Mouse (Mus musculus): Measurements from ENCODE around the gene Fbxw4. TPM values are rescaled to one million over a fixed set of nuclear protein-coding genes. Genes with fewer than 3 reads are reported as not detected.
A peak's percentile ranks its signal among the peaks of the same experiment; 100 is the strongest.

Fbxw4 gene
- polyA plus RNA-seq, 1 experiment: 44.8 TPM

DNA sequence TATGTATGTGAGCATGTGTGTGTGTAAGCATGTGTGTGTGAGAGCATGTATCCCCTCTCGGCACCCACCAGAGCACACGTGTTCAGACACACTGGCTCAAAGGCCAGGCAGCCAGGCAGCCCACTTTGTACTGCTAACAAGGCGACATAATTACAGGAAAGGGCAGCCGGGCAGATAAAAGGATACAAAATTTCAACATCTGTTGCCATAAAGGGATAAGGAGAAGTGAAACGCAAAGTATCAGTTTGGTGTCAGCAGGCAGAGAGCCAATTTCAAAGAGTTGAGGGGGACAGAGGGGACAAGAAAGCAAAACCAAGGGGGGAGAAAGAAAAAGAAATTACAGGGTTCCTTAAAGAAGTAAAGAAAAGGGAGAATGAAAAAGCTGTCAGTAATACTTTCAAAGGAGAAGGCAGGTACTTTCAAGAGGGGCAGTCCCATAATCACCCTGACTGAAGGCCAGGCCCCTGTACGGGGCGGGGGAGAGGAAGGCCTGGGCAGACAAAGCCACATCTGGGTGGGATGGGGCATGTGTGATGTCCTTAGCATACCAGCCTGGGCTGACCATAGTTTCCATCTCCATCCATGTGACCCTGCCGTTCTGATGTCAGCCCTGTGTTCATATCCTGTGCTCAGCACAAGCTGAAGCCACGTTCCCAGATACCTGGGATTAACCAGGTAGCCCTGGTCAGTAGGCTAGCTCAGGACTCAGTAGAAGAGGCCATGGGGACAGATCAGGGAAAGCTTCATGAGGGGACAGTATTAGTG, 75.1 kb downstream of the Fbxw4 start:
- no peak overlapping the region for H3K27ac ChIP-seq (ENCODE audit: insufficient read depth, low read length)
- H3K4me1 ChIP-seq (ENCODE audit: control insufficient read depth, insufficient read depth, low read length): peaks cover 4% of the 10 kb centered on the region; the same call in 1 of the 2 replicates
- DNase-seq: no peak
- H3K27me3 ChIP-seq (ENCODE audit: control insufficient read depth, insufficient read depth, low read length): no peaks in the 10 kb centered on the region
- no peak overlapping the region for H3K4me3 ChIP-seq (replicated peaks; ENCODE audit: insufficient read depth, low read depth, low read length)
- TF ChIP-seq POLR2A (IDR thresholded peaks at IDR 0.05; ENCODE audit: borderline replicate concordance, insufficient read depth, low read length) (no peak), CTCF (IDR thresholded peaks at IDR 0.05; ENCODE audit: borderline replicate concordance, insufficient read depth, low read depth, low read length) (no peak)
- WGBS: 60% methylated on average over 9 of the region's 9 CpGs

DNA sequence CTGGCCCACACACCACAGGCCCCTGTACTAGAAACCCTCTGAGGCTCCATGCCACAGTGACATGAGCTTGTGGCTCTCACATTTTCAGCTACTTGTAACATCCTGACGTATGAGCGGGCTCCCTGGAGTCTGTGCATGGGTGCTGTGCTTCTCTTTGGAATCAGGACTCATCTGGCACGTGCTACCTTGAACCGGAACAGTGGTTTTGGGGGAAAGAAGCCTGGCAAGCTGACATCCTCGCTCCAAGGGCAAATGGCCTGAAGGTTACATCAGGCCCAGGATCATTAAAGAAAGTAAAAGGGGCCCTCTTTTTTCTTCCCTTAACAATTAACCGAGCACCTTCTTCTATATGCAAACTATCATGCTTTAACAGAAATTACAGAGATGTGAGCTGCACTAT, 77.0 kb downstream of the Fbxw4 start:
- Histone ChIP-seq H3K27me3 (ENCODE audit: control insufficient read depth, insufficient read depth, low read length) (no peaks in the 10 kb centered on the region), H3K4me3 (replicated peaks; ENCODE audit: insufficient read depth, low read depth, low read length) (no peak overlapping the region), H3K4me1 (ENCODE audit: control insufficient read depth, insufficient read depth, low read length) (no peaks in the 10 kb centered on the region), H3K27ac (ENCODE audit: insufficient read depth, low read length) (no peak overlapping the region)
- TF ChIP-seq CTCF (IDR thresholded peaks at IDR 0.05; ENCODE audit: borderline replicate concordance, insufficient read depth, low read depth, low read length): no peak
- no peak for TF ChIP-seq POLR2A (IDR thresholded peaks at IDR 0.05; ENCODE audit: borderline replicate concordance, insufficient read depth, low read length)
- DNase-seq: no peak
- 84% methylated on average over 6 of the region's 6 CpGs for WGBS

DNA sequence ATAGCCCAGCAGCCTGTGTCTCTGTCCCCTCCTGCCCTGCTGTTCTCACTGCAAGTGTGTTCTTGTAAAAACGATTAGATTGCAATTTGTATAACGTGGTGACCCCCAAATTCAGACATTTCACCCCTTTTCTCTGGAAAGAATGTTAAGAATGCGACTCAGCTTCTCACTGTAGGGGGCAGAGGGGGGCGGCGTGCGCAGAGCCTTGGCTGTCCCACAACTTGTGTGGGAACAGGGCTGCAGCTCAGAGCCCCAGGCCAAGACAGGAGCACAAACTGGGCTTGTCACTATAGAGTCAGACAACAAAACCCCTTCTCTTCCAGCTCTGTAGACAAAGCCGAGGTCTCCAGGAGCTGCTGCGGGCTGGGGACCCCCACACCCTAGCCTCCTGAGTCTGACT, 78.0 kb downstream of the Fbxw4 start:
- Histone ChIP-seq H3K4me1 (ENCODE audit: control insufficient read depth, insufficient read depth, low read length) (no peaks in the 10 kb centered on the region), H3K27ac (ENCODE audit: insufficient read depth, low read length) (no peak overlapping the region), H3K27me3 (ENCODE audit: control insufficient read depth, insufficient read depth, low read length) (no peaks in the 10 kb centered on the region), H3K4me3 (replicated peaks; ENCODE audit: insufficient read depth, low read depth, low read length) (no peak overlapping the region)
- TF ChIP-seq CTCF (IDR thresholded peaks at IDR 0.05; ENCODE audit: borderline replicate concordance, insufficient read depth, low read depth, low read length) (no peak), POLR2A (IDR thresholded peaks at IDR 0.05; ENCODE audit: borderline replicate concordance, insufficient read depth, low read length) (no peak)
- DNase-seq: no peak
- WGBS: 40% methylated on average over 8 of the region's 8 CpGs

DNA sequence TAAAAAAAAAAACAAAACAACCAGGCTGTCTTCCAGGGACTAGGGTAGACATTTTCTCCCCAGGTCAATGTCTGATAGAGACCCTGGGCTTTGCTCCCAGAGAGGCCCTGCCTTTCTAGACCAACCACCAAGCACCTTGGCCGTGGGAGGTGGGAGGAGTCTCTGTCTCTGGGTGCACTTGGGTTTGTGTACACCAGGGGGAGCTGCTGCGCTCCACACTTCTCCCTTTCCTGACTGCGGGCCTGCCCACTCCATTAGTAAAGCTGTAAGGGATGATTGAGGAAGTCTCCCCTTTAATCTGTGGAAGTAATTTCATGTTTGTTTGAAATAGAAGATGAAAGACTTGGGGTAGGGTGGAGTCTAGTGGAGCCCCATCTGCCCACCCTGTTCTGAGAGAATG, 78.9 kb downstream of the Fbxw4 start:
- Histone ChIP-seq H3K4me3 (replicated peaks; ENCODE audit: insufficient read depth, low read depth, low read length) (no peak overlapping the region), H3K4me1 (ENCODE audit: control insufficient read depth, insufficient read depth, low read length) (no peaks in the 10 kb centered on the region), H3K27me3 (ENCODE audit: control insufficient read depth, insufficient read depth, low read length) (no peaks in the 10 kb centered on the region), H3K27ac (ENCODE audit: insufficient read depth, low read length) (no peak overlapping the region)
- no peak for DNase-seq
- peak; percentile 46; the same call in 1 of the 2 replicates for TF ChIP-seq CTCF (IDR thresholded peaks at IDR 0.05; ENCODE audit: borderline replicate concordance, insufficient read depth, low read depth, low read length)
- no peak for TF ChIP-seq POLR2A (IDR thresholded peaks at IDR 0.05; ENCODE audit: borderline replicate concordance, insufficient read depth, low read length)
- 72% methylated on average over 3 of the region's 3 CpGs for WGBS

DNA sequence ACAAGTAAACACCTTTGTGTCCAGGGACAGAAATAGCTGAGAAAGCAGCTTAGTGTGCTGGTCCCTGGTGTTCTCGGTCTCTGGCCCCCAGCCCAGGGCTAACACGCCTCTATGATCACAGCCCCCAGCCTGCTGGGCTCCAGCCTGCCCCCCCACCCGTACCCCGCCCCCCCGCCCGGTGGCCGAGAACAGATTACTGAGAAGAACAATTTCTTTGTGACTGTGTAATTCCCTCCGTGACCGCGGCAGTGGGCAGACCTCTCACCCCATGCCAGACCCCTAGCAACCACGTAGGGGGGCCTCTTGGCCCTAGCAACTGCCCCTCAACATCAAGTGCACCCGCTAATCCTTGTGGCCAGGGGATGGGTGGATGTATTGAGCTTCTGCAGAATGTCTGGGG, 79.9 kb downstream of the Fbxw4 start:
- DNase-seq: no peak
- WGBS: 31% methylated on average over 12 of the region's 12 CpGs
- no peak overlapping the region for H3K27ac ChIP-seq (ENCODE audit: insufficient read depth, low read length)
- H3K4me3 ChIP-seq (replicated peaks; ENCODE audit: insufficient read depth, low read depth, low read length): no peak overlapping the region
- no peaks in the 10 kb centered on the region for H3K4me1 ChIP-seq (ENCODE audit: control insufficient read depth, insufficient read depth, low read length)
- H3K27me3 ChIP-seq (ENCODE audit: control insufficient read depth, insufficient read depth, low read length): no peaks in the 10 kb centered on the region
- TF ChIP-seq CTCF (IDR thresholded peaks at IDR 0.05; ENCODE audit: borderline replicate concordance, insufficient read depth, low read depth, low read length): no peak
- TF ChIP-seq POLR2A (IDR thresholded peaks at IDR 0.05; ENCODE audit: borderline replicate concordance, insufficient read depth, low read length): no peak

DNA sequence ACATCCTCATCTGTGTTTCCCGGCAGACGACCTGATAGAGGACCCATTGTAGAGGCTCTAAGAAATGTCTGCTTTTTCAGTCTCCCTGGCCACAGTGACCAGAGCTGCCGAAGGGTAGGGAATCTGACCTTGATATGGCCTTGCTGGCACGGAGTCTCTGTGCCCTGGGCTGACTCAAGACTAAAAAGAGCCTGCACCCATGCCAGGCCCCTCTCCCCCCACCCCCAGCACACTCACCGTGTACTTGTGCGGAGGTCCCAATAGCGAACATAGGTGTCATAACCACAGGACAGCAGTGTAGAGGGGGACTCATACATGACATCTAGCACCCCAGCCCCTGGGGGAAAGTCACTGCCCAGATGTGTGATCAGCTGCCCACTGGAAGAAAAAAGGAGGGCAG, 80.7 kb downstream of the Fbxw4 start:
- Histone ChIP-seq H3K4me3 (replicated peaks; ENCODE audit: insufficient read depth, low read depth, low read length) (no peak overlapping the region), H3K27me3 (ENCODE audit: control insufficient read depth, insufficient read depth, low read length) (no peaks in the 10 kb centered on the region), H3K27ac (ENCODE audit: insufficient read depth, low read length) (no peak overlapping the region), H3K4me1 (ENCODE audit: control insufficient read depth, insufficient read depth, low read length) (no peaks in the 10 kb centered on the region)
- 75% methylated on average over 7 of the region's 7 CpGs for WGBS
- TF ChIP-seq CTCF (IDR thresholded peaks at IDR 0.05; ENCODE audit: borderline replicate concordance, insufficient read depth, low read depth, low read length) (no peak), POLR2A (IDR thresholded peaks at IDR 0.05; ENCODE audit: borderline replicate concordance, insufficient read depth, low read length) (no peak)
- no peak for DNase-seq

DNA sequence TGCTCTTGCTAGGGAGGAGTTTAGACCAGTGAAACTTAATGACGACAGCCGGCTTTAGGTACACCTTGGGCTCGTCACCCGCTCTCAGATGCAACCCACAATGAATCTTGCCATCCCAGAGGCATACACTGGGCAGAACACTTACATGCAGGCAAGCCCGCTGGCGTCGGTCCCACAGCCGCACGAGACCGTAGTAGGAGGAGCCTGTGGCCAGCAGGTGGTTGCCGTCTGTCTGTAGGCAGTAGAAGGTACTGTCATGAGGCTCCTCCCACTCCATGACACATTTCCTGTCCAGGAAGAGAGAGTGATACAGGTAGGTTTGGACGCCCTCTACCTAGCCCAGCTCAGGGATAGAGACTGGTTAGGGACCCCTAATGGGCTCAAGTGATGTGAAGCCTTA, 81.1 kb downstream of the Fbxw4 start:
- no peaks in the 10 kb centered on the region for H3K27me3 ChIP-seq (ENCODE audit: control insufficient read depth, insufficient read depth, low read length)
- TF ChIP-seq CTCF (IDR thresholded peaks at IDR 0.05; ENCODE audit: borderline replicate concordance, insufficient read depth, low read depth, low read length): no peak
- no peak for TF ChIP-seq POLR2A (IDR thresholded peaks at IDR 0.05; ENCODE audit: borderline replicate concordance, insufficient read depth, low read length)
- 62% methylated on average over 12 of the region's 12 CpGs for WGBS
- DNase-seq: no peak
- no peak overlapping the region for H3K27ac ChIP-seq (ENCODE audit: insufficient read depth, low read length)
- no peaks in the 10 kb centered on the region for H3K4me1 ChIP-seq (ENCODE audit: control insufficient read depth, insufficient read depth, low read length)
- no peak overlapping the region for H3K4me3 ChIP-seq (replicated peaks; ENCODE audit: insufficient read depth, low read depth, low read length)

DNA sequence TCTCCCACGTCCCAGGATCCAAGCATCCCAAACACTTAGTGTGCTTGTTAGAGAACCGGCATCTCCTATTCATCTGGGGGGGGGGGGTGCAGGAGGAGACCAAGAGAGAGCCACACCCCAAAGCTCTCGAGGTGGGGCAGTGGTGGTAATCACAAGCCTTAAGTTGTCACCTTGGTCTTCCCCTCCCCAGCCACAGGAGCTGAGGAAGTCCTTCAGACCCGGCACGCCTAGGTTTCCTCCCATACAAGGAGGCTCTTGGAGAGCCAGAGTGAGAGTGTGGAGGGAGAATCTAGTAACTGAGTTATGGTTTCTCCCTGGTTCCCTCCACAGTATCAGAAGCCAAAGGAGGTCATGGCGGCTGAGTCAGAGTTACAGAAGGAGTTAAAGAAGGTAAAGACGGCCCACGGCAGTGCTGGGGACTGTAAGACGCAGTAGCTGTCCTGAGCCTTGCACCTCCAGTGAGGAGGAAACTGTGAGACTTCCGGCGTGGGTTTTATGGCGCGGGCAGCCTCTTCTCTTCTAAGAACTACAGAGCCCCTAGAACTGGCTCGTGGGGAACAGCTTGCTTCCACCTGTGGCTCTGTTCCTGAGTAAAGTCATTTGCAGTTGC, 82.9 kb downstream of the Fbxw4 start:
- Histone ChIP-seq H3K4me1 (ENCODE audit: control insufficient read depth, insufficient read depth, low read length) (no peaks in the 10 kb centered on the region), H3K27me3 (ENCODE audit: control insufficient read depth, insufficient read depth, low read length) (no peaks in the 10 kb centered on the region), H3K27ac (ENCODE audit: insufficient read depth, low read length) (no peak overlapping the region), H3K4me3 (replicated peaks; ENCODE audit: insufficient read depth, low read depth, low read length) (no peak overlapping the region)
- 85% methylated on average over 14 of the region's 14 CpGs for WGBS
- DNase-seq: no peak
- TF ChIP-seq CTCF (IDR thresholded peaks at IDR 0.05; ENCODE audit: borderline replicate concordance, insufficient read depth, low read depth, low read length): no peak
- no peak for TF ChIP-seq POLR2A (IDR thresholded peaks at IDR 0.05; ENCODE audit: borderline replicate concordance, insufficient read depth, low read length)
